Mouse (Mus musculus): ENCODE results near the gene Notch2.

DNA sequence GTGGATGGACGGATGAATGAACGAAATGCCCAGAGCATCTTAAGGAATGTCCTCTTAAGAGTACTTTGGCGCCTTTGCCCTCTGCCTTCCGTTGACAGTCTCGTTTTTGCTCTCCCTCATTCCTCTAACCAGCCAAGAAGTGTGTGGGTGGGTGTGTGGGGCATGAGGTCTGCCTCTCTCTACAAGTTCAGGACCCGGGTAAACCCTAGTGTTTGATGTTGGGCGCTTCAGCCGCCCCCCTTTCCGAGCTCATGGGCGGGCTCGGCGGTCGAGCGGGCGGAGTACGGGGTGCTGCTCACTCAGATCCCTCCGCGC, 284 bp upstream of the Notch2 start:
- TF ChIP-seq POLR2A (IDR thresholded peaks at IDR 0.05; ENCODE audit: low read depth, low read length) (no peak; the same call in 1 of the 2 replicates), CTCF (IDR thresholded peaks at IDR 0.05; ENCODE audit: borderline replicate concordance, insufficient read depth, low read length) (no peak)
